Mouse (Mus musculus): ENCODE data around the gene Slc35g1. TPM values are rescaled to one million over a fixed set of nuclear protein-coding genes. Genes with fewer than 3 reads are reported as not detected.

The Slc35g1 gene
- 2.3 and 3.4 TPM in 2 replicates for polyA plus RNA-seq (2014; fragmentation: Nextera tagmentation; extraction: Ambion mirVana)

GRCm38 (mm10) chr19:38395701-38396632, at the start of gene Slc35g1:
Slc35g1 (plus strand) TSS chr19:38395980.
- Histone ChIP-seq H3K27me3 (replicated peaks; ENCODE audit: control insufficient read depth, insufficient read depth, low read length) (no peaks in the 10 kb centered on the region), H3K9ac (ENCODE audit: low read depth, low read length) (peak within 1 kb of the TSS; percentile 67), H3K4me3 (ENCODE audit: low read depth, low read length) (peak within 1 kb of the TSS; percentile 64), H3K4me1 (ENCODE audit: control insufficient read depth, insufficient read depth, low read length) (no peaks in the 10 kb centered on the region), H3K4me2 (ENCODE audit: low read depth, low read length) (peak within 1 kb of the TSS; percentile 89), H3K27ac (replicated peaks; ENCODE audit: low read depth, low read length) (no peak within 1 kb of the TSS), H3K9me3 (ENCODE audit: control insufficient read depth, low read length) (no peaks in the 10 kb centered on the region), H3K36me3 (ENCODE audit: control insufficient read depth, insufficient read depth, low read length) (no peaks in the 10 kb centered on the region)
- WGBS = 1% methylated on average over 25 of the region's 90 CpGs
- ATAC-seq (ENCODE audit: low read depth) = peak; percentile 94
- peak; percentile 75 for DNase-seq (ENCODE audit: low spot score)

- no peaks in the 10 kb centered on the region for H3K36me3 ChIP-seq (ENCODE audit: control insufficient read depth, insufficient read depth, low read length)
- H3K27me3 ChIP-seq (replicated peaks; ENCODE audit: control insufficient read depth, insufficient read depth, low read length) = no peaks in the 10 kb centered on the region
- H3K4me3 ChIP-seq (ENCODE audit: low read depth, low read length) = no peak overlapping the region
- no peak overlapping the region for H3K4me2 ChIP-seq (ENCODE audit: low read depth, low read length)
- WGBS = 38% methylated on average over 13 of the region's 13 CpGs
- H3K27ac ChIP-seq (replicated peaks; ENCODE audit: low read depth, low read length) = no peak overlapping the region
- ATAC-seq (ENCODE audit: low read depth) (no peak), DNase-seq (ENCODE audit: low spot score) (no peak)
- no peak overlapping the region for H3K9ac ChIP-seq (ENCODE audit: low read depth, low read length)
- no peaks in the 10 kb centered on the region for H3K9me3 ChIP-seq (ENCODE audit: control insufficient read depth, low read length)
- H3K4me1 ChIP-seq (ENCODE audit: control insufficient read depth, insufficient read depth, low read length) = no peaks in the 10 kb centered on the region
Measured at GRCm38 (mm10) chr19:38348271-38349012, 47.3 kb upstream of the Slc35g1 start.

GRCm38 (mm10) chr19:38349013-38349341, 46.8 kb upstream of the Slc35g1 start:
- H3K27me3 ChIP-seq (replicated peaks; ENCODE audit: control insufficient read depth, insufficient read depth, low read length) = no peaks in the 10 kb centered on the region
- ATAC-seq (ENCODE audit: low read depth) = no peak
- no peak overlapping the region for H3K4me3 ChIP-seq (ENCODE audit: low read depth, low read length)
- DNase-seq (ENCODE audit: low spot score) = no peak
- no peaks in the 10 kb centered on the region for H3K9me3 ChIP-seq (ENCODE audit: control insufficient read depth, low read length)
- H3K4me2 ChIP-seq (ENCODE audit: low read depth, low read length) = no peak overlapping the region
- no peak overlapping the region for H3K9ac ChIP-seq (ENCODE audit: low read depth, low read length)
- H3K27ac ChIP-seq (replicated peaks; ENCODE audit: low read depth, low read length) = no peak overlapping the region
- H3K4me1 ChIP-seq (ENCODE audit: control insufficient read depth, insufficient read depth, low read length) = no peaks in the 10 kb centered on the region
- no peaks in the 10 kb centered on the region for H3K36me3 ChIP-seq (ENCODE audit: control insufficient read depth, insufficient read depth, low read length)
- 76% methylated on average over 5 of the region's 5 CpGs for WGBS

GRCm38 (mm10) chr19:38351202-38351601, 44.6 kb upstream of the Slc35g1 start:
- H3K4me1 ChIP-seq (ENCODE audit: control insufficient read depth, insufficient read depth, low read length) = no peaks in the 10 kb centered on the region
- no peaks in the 10 kb centered on the region for H3K27me3 ChIP-seq (replicated peaks; ENCODE audit: control insufficient read depth, insufficient read depth, low read length)
- H3K4me3 ChIP-seq (ENCODE audit: low read depth, low read length) = no peak overlapping the region
- no peak overlapping the region for H3K27ac ChIP-seq (replicated peaks; ENCODE audit: low read depth, low read length)
- no peak overlapping the region for H3K9ac ChIP-seq (ENCODE audit: low read depth, low read length)
- no peak overlapping the region for H3K4me2 ChIP-seq (ENCODE audit: low read depth, low read length)
- no peaks in the 10 kb centered on the region for H3K36me3 ChIP-seq (ENCODE audit: control insufficient read depth, insufficient read depth, low read length)
- ATAC-seq (ENCODE audit: low read depth) = no peak
- no peaks in the 10 kb centered on the region for H3K9me3 ChIP-seq (ENCODE audit: control insufficient read depth, low read length)
- 74% methylated on average over 2 of the region's 2 CpGs for WGBS
- no peak for DNase-seq (ENCODE audit: low spot score)

GRCm38 (mm10) chr19:38351728-38352127, 44.1 kb upstream of the Slc35g1 start:
- Histone ChIP-seq H3K9ac (ENCODE audit: low read depth, low read length) (no peak overlapping the region), H3K4me2 (ENCODE audit: low read depth, low read length) (no peak overlapping the region), H3K27ac (replicated peaks; ENCODE audit: low read depth, low read length) (no peak overlapping the region), H3K27me3 (replicated peaks; ENCODE audit: control insufficient read depth, insufficient read depth, low read length) (no peaks in the 10 kb centered on the region), H3K4me3 (ENCODE audit: low read depth, low read length) (no peak overlapping the region), H3K9me3 (ENCODE audit: control insufficient read depth, low read length) (no peaks in the 10 kb centered on the region), H3K36me3 (ENCODE audit: control insufficient read depth, insufficient read depth, low read length) (no peaks in the 10 kb centered on the region), H3K4me1 (ENCODE audit: control insufficient read depth, insufficient read depth, low read length) (no peaks in the 10 kb centered on the region)
- 93% methylated on average over 3 of the region's 3 CpGs for WGBS
- DNase-seq (ENCODE audit: low spot score) = no peak
- no peak for ATAC-seq (ENCODE audit: low read depth)

- DNase-seq (ENCODE audit: low spot score) (peak; percentile 72), ATAC-seq (ENCODE audit: low read depth) (no peak; the same call in 1 of the 2 replicates)
- WGBS = 38% methylated on average over 6 of the region's 6 CpGs
- no peak overlapping the region for H3K4me3 ChIP-seq (ENCODE audit: low read depth, low read length)
- no peaks in the 10 kb centered on the region for H3K36me3 ChIP-seq (ENCODE audit: control insufficient read depth, insufficient read depth, low read length)
- H3K4me2 ChIP-seq (ENCODE audit: low read depth, low read length) = no peak overlapping the region
- H3K27me3 ChIP-seq (replicated peaks; ENCODE audit: control insufficient read depth, insufficient read depth, low read length) = no peaks in the 10 kb centered on the region
- no peaks in the 10 kb centered on the region for H3K4me1 ChIP-seq (ENCODE audit: control insufficient read depth, insufficient read depth, low read length)
- no peak overlapping the region for H3K27ac ChIP-seq (replicated peaks; ENCODE audit: low read depth, low read length)
- no peaks in the 10 kb centered on the region for H3K9me3 ChIP-seq (ENCODE audit: control insufficient read depth, low read length)
- no peak overlapping the region for H3K9ac ChIP-seq (ENCODE audit: low read depth, low read length)
Measured at GRCm38 (mm10) chr19:38352495-38353130, 43.2 kb upstream of the Slc35g1 start.

GRCm38 (mm10) chr19:38354279-38354678, 41.5 kb upstream of the Slc35g1 start:
- WGBS = 90% methylated on average over 1 of the region's 1 CpGs
- Histone ChIP-seq H3K9me3 (ENCODE audit: control insufficient read depth, low read length) (no peaks in the 10 kb centered on the region), H3K36me3 (ENCODE audit: control insufficient read depth, insufficient read depth, low read length) (no peaks in the 10 kb centered on the region), H3K4me1 (ENCODE audit: control insufficient read depth, insufficient read depth, low read length) (no peaks in the 10 kb centered on the region), H3K9ac (ENCODE audit: low read depth, low read length) (no peak overlapping the region), H3K4me3 (ENCODE audit: low read depth, low read length) (no peak overlapping the region), H3K27ac (replicated peaks; ENCODE audit: low read depth, low read length) (no peak overlapping the region), H3K27me3 (replicated peaks; ENCODE audit: control insufficient read depth, insufficient read depth, low read length) (no peaks in the 10 kb centered on the region), H3K4me2 (ENCODE audit: low read depth, low read length) (no peak overlapping the region)
- DNase-seq (ENCODE audit: low spot score) = no peak
- ATAC-seq (ENCODE audit: low read depth) = no peak

GRCm38 (mm10) chr19:38354819-38355360, 40.9 kb upstream of the Slc35g1 start:
- no peak overlapping the region for H3K27ac ChIP-seq (replicated peaks; ENCODE audit: low read depth, low read length)
- H3K9me3 ChIP-seq (ENCODE audit: control insufficient read depth, low read length) = no peaks in the 10 kb centered on the region
- 57% methylated on average over 10 of the region's 10 CpGs for WGBS
- H3K4me2 ChIP-seq (ENCODE audit: low read depth, low read length) = no peak overlapping the region
- H3K9ac ChIP-seq (ENCODE audit: low read depth, low read length) = no peak overlapping the region
- H3K36me3 ChIP-seq (ENCODE audit: control insufficient read depth, insufficient read depth, low read length) = no peaks in the 10 kb centered on the region
- no peaks in the 10 kb centered on the region for H3K27me3 ChIP-seq (replicated peaks; ENCODE audit: control insufficient read depth, insufficient read depth, low read length)
- H3K4me3 ChIP-seq (ENCODE audit: low read depth, low read length) = no peak overlapping the region
- ATAC-seq (ENCODE audit: low read depth) = no peak
- no peaks in the 10 kb centered on the region for H3K4me1 ChIP-seq (ENCODE audit: control insufficient read depth, insufficient read depth, low read length)
- DNase-seq (ENCODE audit: low spot score) = peak; percentile 20

Measured in embryonic facial prominence, embryonic 14.5 days (tissue).